Comparison of ENCODE assay signal across 18 mouse cellular contexts in genomic region chr1:187299236-187299635, GRCm38 (mm10).
DNase-seq lines count a peak whose midpoint lies in the region; ATAC-seq and TF ChIP-seq lines count a peak whose summit lies in the region.
"Had no signal": no experiment of that assay in that cellular context is flagged by ENCODE, and none has a peak within 500 bp of the region (broad histone marks: within the 10 kb centered on the region; RNA-seq: fewer than 3 reads in every experiment).

No protein-coding gene starts in this region.

- intact Hi-C loops in heart, postnatal 10 days (cut with DNase I): no loop called here

- H3K4me2 ChIP-seq in midbrain, embryonic 11.5 days: no peak overlapping the region
- no peak overlapping the region for H3K4me2 ChIP-seq in midbrain, embryonic 16.5 days (ENCODE audit: low read length)
- no peak overlapping the region for H3K4me2 ChIP-seq in intestine, embryonic 15.5 days (replicated peaks)
- H3K4me2 ChIP-seq in stomach, postnatal 0 days (replicated peaks; ENCODE audit: low read depth): no peak overlapping the region
- H3K4me2 ChIP-seq: liver, embryonic 11.5 days; lung, embryonic 15.5 days had no signal

- ATAC-seq in midbrain, embryonic 11.5 days (ENCODE audit: low FRiP score): no peak
- no peak for ATAC-seq in midbrain, embryonic 16.5 days
- ATAC-seq in intestine, embryonic 15.5 days: peak; percentile 70
- no peak for ATAC-seq in stomach, postnatal 0 days (ENCODE audit: low FRiP score, low TSS enrichment)

- H3K36me3 ChIP-seq in midbrain, embryonic 11.5 days (ENCODE audit: control insufficient read depth, insufficient read depth, low read length): no peaks in the 10 kb centered on the region
- no peaks in the 10 kb centered on the region for H3K36me3 ChIP-seq in midbrain, embryonic 16.5 days (ENCODE audit: control insufficient read depth, insufficient read depth, low read length)
- no peaks in the 10 kb centered on the region for H3K36me3 ChIP-seq in intestine, embryonic 15.5 days
- no peaks in the 10 kb centered on the region for H3K36me3 ChIP-seq in stomach, postnatal 0 days (ENCODE audit: control insufficient read depth, insufficient read depth, low read length)
- H3K36me3 ChIP-seq: heart, embryonic 10.5 days; lung, embryonic 15.5 days had no signal

- no peaks in the 10 kb centered on the region for H3K9me3 ChIP-seq in midbrain, embryonic 11.5 days (ENCODE audit: control insufficient read depth, low read length)
- no peaks in the 10 kb centered on the region for H3K9me3 ChIP-seq in midbrain, embryonic 16.5 days (replicated peaks; ENCODE audit: control insufficient read depth, low read length, poor library complexity, severe bottlenecking)
- H3K9me3 ChIP-seq in intestine, embryonic 15.5 days: no peaks in the 10 kb centered on the region
- no peaks in the 10 kb centered on the region for H3K9me3 ChIP-seq in stomach, postnatal 0 days (ENCODE audit: control insufficient read depth, low read length)
- H3K9me3 ChIP-seq: G1E; heart, embryonic 10.5 days; lung, embryonic 15.5 days; megakaryocyte, embryonic 14.5 days had no signal

- DNase-seq in heart, adult 11 months: peak; percentile 24
- DNase-seq in heart, postnatal 10 days: no peak
- peak; percentile 80 for DNase-seq in midbrain, embryonic 11.5 days (ENCODE audit: low spot score, missing footprints)
- DNase-seq in stomach, postnatal 0 days (ENCODE audit: low spot score): no peak
- DNase-seq in layer of hippocampus, adult 9-10 months (ENCODE audit: low spot score): no peak
- DNase-seq: adrenal gland, adult 2 months; cerebellum, postnatal 25 days; gastrocnemius, postnatal 14 days; kidney, postnatal 14 days; right cerebral cortex, postnatal 25 days; thymus, adult 2 months had no signal

- no peak overlapping the region for H3K4me3 ChIP-seq in midbrain, embryonic 11.5 days (ENCODE audit: low read depth, low read length)
- H3K4me3 ChIP-seq in midbrain, embryonic 16.5 days (ENCODE audit: low read depth, low read length): no peak overlapping the region
- no peak overlapping the region for H3K4me3 ChIP-seq in intestine, embryonic 15.5 days (replicated peaks)
- H3K4me3 ChIP-seq in stomach, postnatal 0 days (ENCODE audit: low read depth, low read length): no peak overlapping the region
- H3K4me3 ChIP-seq: heart, embryonic 10.5 days; lung, embryonic 15.5 days; megakaryocyte, embryonic 14.5 days had no signal

- no peaks in the 10 kb centered on the region for H3K27me3 ChIP-seq in midbrain, embryonic 11.5 days (ENCODE audit: control insufficient read depth, insufficient read depth, low read length)
- H3K27me3 ChIP-seq in midbrain, embryonic 16.5 days (ENCODE audit: control insufficient read depth, insufficient read depth, low read depth, low read length): no peaks in the 10 kb centered on the region
- no peaks in the 10 kb centered on the region for H3K27me3 ChIP-seq in intestine, embryonic 15.5 days (replicated peaks)
- H3K27me3 ChIP-seq in stomach, postnatal 0 days (ENCODE audit: control insufficient read depth, insufficient read depth, low read length): no peaks in the 10 kb centered on the region
- H3K27me3 ChIP-seq: lung, embryonic 15.5 days; megakaryocyte, embryonic 14.5 days had no signal

- H3K27ac ChIP-seq in midbrain, embryonic 11.5 days (ENCODE audit: low read depth, low read length): no peak overlapping the region
- H3K27ac ChIP-seq in midbrain, embryonic 16.5 days (ENCODE audit: low read length): no peak overlapping the region
- no peak overlapping the region for H3K27ac ChIP-seq in intestine, embryonic 15.5 days
- H3K27ac ChIP-seq in stomach, postnatal 0 days (replicated peaks): no peak overlapping the region
- H3K27ac ChIP-seq: heart, embryonic 10.5 days; lung, embryonic 15.5 days had no signal

- peak; percentile 52 for TF ChIP-seq CTCF in stomach, postnatal 0 days (IDR thresholded peaks at IDR 0.05; ENCODE audit: low read depth)

- WGBS in midbrain, embryonic 11.5 days: 74% methylated on average over 4 of the region's 4 CpGs
- WGBS in midbrain, embryonic 16.5 days: 59% methylated on average over 4 of the region's 4 CpGs
- 46% methylated on average over 4 of the region's 4 CpGs for WGBS in intestine, embryonic 15.5 days
- WGBS in stomach, postnatal 0 days: 48% methylated on average over 4 of the region's 4 CpGs

- H3K4me1 ChIP-seq in midbrain, embryonic 11.5 days (ENCODE audit: control insufficient read depth, insufficient read depth, low read length): no peaks in the 10 kb centered on the region
- H3K4me1 ChIP-seq in midbrain, embryonic 16.5 days (ENCODE audit: control insufficient read depth, insufficient read depth, low read length): peaks cover 4% of the 10 kb centered on the region
- peaks cover 9% of the 10 kb centered on the region for H3K4me1 ChIP-seq in intestine, embryonic 15.5 days (replicated peaks)
- H3K4me1 ChIP-seq in stomach, postnatal 0 days (replicated peaks; ENCODE audit: control insufficient read depth, insufficient read depth): 0 out of 2 replicates have a peak, but pooled peaks cover 3% of the 10 kb centered on the region
- H3K4me1 ChIP-seq: lung, embryonic 15.5 days; megakaryocyte, embryonic 14.5 days had no signal

- H3K9ac ChIP-seq in midbrain, embryonic 11.5 days (ENCODE audit: low read length): no peak overlapping the region
- no peak overlapping the region for H3K9ac ChIP-seq in midbrain, embryonic 16.5 days (ENCODE audit: low read depth, low read length)
- no peak overlapping the region for H3K9ac ChIP-seq in intestine, embryonic 15.5 days
- no peak overlapping the region for H3K9ac ChIP-seq in stomach, postnatal 0 days (ENCODE audit: low read length)
- H3K9ac ChIP-seq: lung, embryonic 15.5 days had no signal

- no peak for TF ChIP-seq EP300 in stomach, postnatal 0 days (optimal IDR thresholded peaks at IDR 0.05)

Comparison
In these comparisons a context has a peak if more than half of its experiments do, and no peak if none do; other contexts are left out.
1. DNase-seq: peak in heart, adult 11 months (single experiment) and midbrain, embryonic 11.5 days (single experiment); none in heart, postnatal 10 days (0 of 2), stomach, postnatal 0 days (single experiment) and layer of hippocampus, adult 9-10 months (single experiment).